Comparison of ENCODE assay signal across 19 mouse cellular contexts in the genomic region with DNA sequence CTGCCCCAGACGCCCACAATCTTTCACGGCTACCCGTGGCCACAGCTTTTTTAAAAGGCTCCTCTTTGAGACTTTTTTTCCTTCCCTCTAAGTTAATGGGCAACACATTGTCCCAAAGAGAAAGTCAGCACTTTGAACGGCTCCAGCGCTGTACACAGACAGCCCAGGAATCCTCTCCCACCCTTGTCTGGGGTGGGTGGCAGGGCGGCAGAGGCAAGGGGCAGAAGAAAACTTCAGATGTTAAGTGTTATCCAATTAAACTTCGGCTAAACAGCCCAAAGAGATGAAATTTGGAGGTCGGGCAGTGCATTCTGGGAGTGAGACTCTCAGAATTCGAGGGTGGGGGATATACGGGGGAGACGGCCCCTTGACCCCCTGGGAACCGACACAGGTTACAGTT. TPM values are rescaled to one million over a fixed set of nuclear protein-coding genes. Genes with fewer than 3 reads are reported as not detected.
DNase-seq lines count a peak whose midpoint lies in the region; ATAC-seq and TF ChIP-seq lines count a peak whose summit lies in the region.
"Had no signal": no experiment of that assay in that cellular context is flagged by ENCODE, and none has a peak within 500 bp of the region (broad histone marks: within the 10 kb centered on the region; RNA-seq: fewer than 3 reads in every experiment).

No protein-coding gene starts in this region.

- no peaks in the 10 kb centered on the region; the same call in 1 of the 2 replicates for H3K36me3 ChIP-seq in hindbrain, embryonic 10.5 days
- no peaks in the 10 kb centered on the region for H3K36me3 ChIP-seq in hindbrain, postnatal 0 days (ENCODE audit: insufficient read depth, low read length)
- no peaks in the 10 kb centered on the region; the same call in 1 of the 2 replicates for H3K36me3 ChIP-seq in neural tube, embryonic 12.5 days
- H3K36me3 ChIP-seq in embryonic facial prominence, embryonic 12.5 days, result no peaks in the 10 kb centered on the region
- no peaks in the 10 kb centered on the region for H3K36me3 ChIP-seq in limb, embryonic 12.5 days
- H3K36me3 ChIP-seq: hindbrain, embryonic 15.5 days; liver, embryonic 13.5 days had no signal

- peaks cover 4% of the 10 kb centered on the region; the same call in 1 of the 2 replicates for H3K27me3 ChIP-seq in hindbrain, embryonic 10.5 days (ENCODE audit: insufficient read depth, poor library complexity, severe bottlenecking)
- H3K27me3 ChIP-seq in hindbrain, postnatal 0 days (ENCODE audit: insufficient read depth, low read length), result no peaks in the 10 kb centered on the region
- H3K27me3 ChIP-seq in neural tube, embryonic 12.5 days (replicated peaks), result no peaks in the 10 kb centered on the region
- no peaks in the 10 kb centered on the region for H3K27me3 ChIP-seq in embryonic facial prominence, embryonic 12.5 days
- no peaks in the 10 kb centered on the region for H3K27me3 ChIP-seq in limb, embryonic 12.5 days
- H3K27me3 ChIP-seq: CH12.LX; hindbrain, embryonic 15.5 days; liver, embryonic 13.5 days had no signal

- no peak for DNase-seq in hindbrain, embryonic 10.5 days (ENCODE audit: low spot score)
- DNase-seq in hindbrain, postnatal 0 days (ENCODE audit: low spot score), result no peak
- DNase-seq in neural tube, embryonic 10.5 days (ENCODE audit: extremely low spot score, low spot score), result no peak
- DNase-seq in adrenal gland, postnatal 25 days, result no peak
- DNase-seq in urinary bladder, adult 18-20 months (ENCODE audit: low spot score in 2 of 2), result no peak
- DNase-seq: cerebellum, adult 2 months; liver, embryonic 13.5 days; lung, embryonic 14.5 days; lung, postnatal 4 days; right cerebral cortex, adult 18-20 months had no signal

- peaks cover 64% of the 10 kb centered on the region for H3K4me1 ChIP-seq in hindbrain, embryonic 10.5 days (replicated peaks)
- H3K4me1 ChIP-seq in hindbrain, postnatal 0 days (ENCODE audit: insufficient read depth, low read length), result no peaks in the 10 kb centered on the region
- peaks cover 93% of the 10 kb centered on the region for H3K4me1 ChIP-seq in neural tube, embryonic 12.5 days
- H3K4me1 ChIP-seq in embryonic facial prominence, embryonic 12.5 days, result peaks cover 86% of the 10 kb centered on the region
- H3K4me1 ChIP-seq in limb, embryonic 12.5 days (replicated peaks), result peaks cover 92% of the 10 kb centered on the region
- H3K4me1 ChIP-seq: liver, embryonic 13.5 days had no signal

- no peak overlapping the region for H3K4me3 ChIP-seq in hindbrain, embryonic 10.5 days
- H3K4me3 ChIP-seq in hindbrain, postnatal 0 days (ENCODE audit: low read length), result no peak overlapping the region
- H3K4me3 ChIP-seq in neural tube, embryonic 12.5 days, result no peak overlapping the region
- H3K4me3 ChIP-seq in embryonic facial prominence, embryonic 12.5 days, result no peak overlapping the region
- no peak overlapping the region for H3K4me3 ChIP-seq in limb, embryonic 12.5 days (replicated peaks)
- H3K4me3 ChIP-seq: heart, embryonic 10.5 days; hindbrain, embryonic 15.5 days; liver, embryonic 13.5 days had no signal

- H3K4me2 ChIP-seq in hindbrain, postnatal 0 days (ENCODE audit: low read depth, low read length), result no peak overlapping the region
- no peak overlapping the region for H3K4me2 ChIP-seq in neural tube, embryonic 12.5 days (replicated peaks)
- peak overlapping the region; percentile 9 for H3K4me2 ChIP-seq in embryonic facial prominence, embryonic 12.5 days (replicated peaks)
- H3K4me2 ChIP-seq in limb, embryonic 12.5 days, result no peak overlapping the region
- H3K4me2 ChIP-seq: hindbrain, embryonic 15.5 days; liver, embryonic 13.5 days; lung, embryonic 14.5 days had no signal

- peaks cover 3% of the 10 kb centered on the region; the same call in 1 of the 2 replicates for H3K9me3 ChIP-seq in hindbrain, embryonic 10.5 days
- H3K9me3 ChIP-seq in hindbrain, postnatal 0 days (ENCODE audit: low read length), result no peaks in the 10 kb centered on the region
- no peaks in the 10 kb centered on the region for H3K9me3 ChIP-seq in neural tube, embryonic 12.5 days
- H3K9me3 ChIP-seq in embryonic facial prominence, embryonic 12.5 days, result no peaks in the 10 kb centered on the region
- H3K9me3 ChIP-seq in limb, embryonic 12.5 days, result no peaks in the 10 kb centered on the region
- H3K9me3 ChIP-seq: heart, embryonic 10.5 days; hindbrain, embryonic 15.5 days; liver, embryonic 13.5 days had no signal

- no peak for ATAC-seq in hindbrain, postnatal 0 days
- no peak for ATAC-seq in neural tube, embryonic 12.5 days (ENCODE audit: low FRiP score, low read depth)
- no peak for ATAC-seq in embryonic facial prominence, embryonic 12.5 days (ENCODE audit: insufficient number of reproducible peaks, insufficient read depth, low FRiP score, low TSS enrichment)
- no peak for ATAC-seq in limb, embryonic 12.5 days (ENCODE audit: insufficient number of reproducible peaks, insufficient read depth, low FRiP score, low TSS enrichment, low read depth)
- ATAC-seq: intestine, embryonic 16.5 days had no signal

- H3K27ac ChIP-seq in hindbrain, embryonic 10.5 days, result peak overlapping the region; percentile 66
- no peak overlapping the region for H3K27ac ChIP-seq in hindbrain, postnatal 0 days
- H3K27ac ChIP-seq in neural tube, embryonic 12.5 days, result no peak overlapping the region
- H3K27ac ChIP-seq in embryonic facial prominence, embryonic 12.5 days, result peak overlapping the region; percentile 81
- peak overlapping the region; percentile 72 for H3K27ac ChIP-seq in limb, embryonic 12.5 days
- H3K27ac ChIP-seq: heart, embryonic 10.5 days; hindbrain, embryonic 15.5 days; liver, embryonic 13.5 days had no signal

- no peak for TF ChIP-seq CTCF in hindbrain, postnatal 0 days (IDR thresholded peaks at IDR 0.05; ENCODE audit: low read depth)

- no peak overlapping the region for H3K9ac ChIP-seq in hindbrain, postnatal 0 days (replicated peaks; ENCODE audit: low read length)
- peak overlapping the region; percentile 26; the same call in 1 of the 2 replicates for H3K9ac ChIP-seq in neural tube, embryonic 12.5 days
- H3K9ac ChIP-seq in embryonic facial prominence, embryonic 12.5 days, result no peak overlapping the region; the same call in 1 of the 2 replicates
- no peak overlapping the region for H3K9ac ChIP-seq in limb, embryonic 12.5 days (replicated peaks)
- H3K9ac ChIP-seq: hindbrain, embryonic 15.5 days; liver, embryonic 13.5 days; lung, embryonic 14.5 days had no signal

- WGBS in hindbrain, embryonic 10.5 days, result 73% methylated on average over 12 of the region's 12 CpGs
- 75% methylated on average over 12 of the region's 12 CpGs for WGBS in hindbrain, postnatal 0 days
- WGBS in neural tube, embryonic 12.5 days, result 75% methylated on average over 12 of the region's 12 CpGs
- 34% methylated on average over 12 of the region's 12 CpGs for WGBS in embryonic facial prominence, embryonic 12.5 days
- WGBS in limb, embryonic 12.5 days, result 39% methylated on average over 12 of the region's 12 CpGs

RNA-seq across cellular contexts. Expression of gene Bcl11b, which starts 38.3 kb away (rescaled TPM):
- polyA plus RNA-seq in hindbrain, embryonic 10.5 days (2016; fragmentation: Nextera tagmentation; extraction: Ambion mirVana), result 3.0 and 3.3 TPM in 2 replicates
- 30.0 and 31.6 TPM in 2 replicates for total RNA-seq in hindbrain, postnatal 0 days (2014; rRNA removed)
- 9.8 and 12.0 TPM in 2 replicates for polyA plus RNA-seq in hindbrain, postnatal 0 days (2015; fragmentation: Nextera tagmentation; extraction: Ambion mirVana)
- polyA plus RNA-seq in neural tube, embryonic 12.5 days (2016; fragmentation: Nextera tagmentation; extraction: Ambion mirVana), result 25.9 and 27.1 TPM in 2 replicates
- 39.4 and 41.5 TPM in 2 replicates for polyA plus RNA-seq in embryonic facial prominence, embryonic 12.5 days (2016; fragmentation: Nextera tagmentation; extraction: Ambion mirVana)
- polyA plus RNA-seq in limb, embryonic 12.5 days (2016; fragmentation: Nextera tagmentation; extraction: Ambion mirVana), result 19.6 and 19.9 TPM in 2 replicates
- 0.18 and 0.38 TPM in 2 replicates for total RNA-seq in adrenal gland, postnatal 25 days (2021)
- total RNA-seq: CH12.LX; common myeloid progenitor, adult 5-6 weeks; gastrocnemius, adult 18-20 months had no signal

Comparison
In these comparisons a context has a peak if more than half of its experiments do, and no peak if none do; other contexts are left out.
1. H3K27ac ChIP-seq: peak in hindbrain, embryonic 10.5 days (single experiment), embryonic facial prominence, embryonic 12.5 days (single experiment) and limb, embryonic 12.5 days (single experiment); none in hindbrain, postnatal 0 days (single experiment) and neural tube, embryonic 12.5 days (single experiment).